Mouse (Mus musculus) spleen, embryonic (tissue): ENCODE measurements around the gene Kcng1.

Experiments used
- CTCF ChIA-PET: fragments of 350-600 bp; sonication (Branson Sonifier 250); formaldehyde crosslinking; loops from one replicate; lab custom pipeline; 2022; lab: Charles Lee

Kcng1 gene

DNA sequence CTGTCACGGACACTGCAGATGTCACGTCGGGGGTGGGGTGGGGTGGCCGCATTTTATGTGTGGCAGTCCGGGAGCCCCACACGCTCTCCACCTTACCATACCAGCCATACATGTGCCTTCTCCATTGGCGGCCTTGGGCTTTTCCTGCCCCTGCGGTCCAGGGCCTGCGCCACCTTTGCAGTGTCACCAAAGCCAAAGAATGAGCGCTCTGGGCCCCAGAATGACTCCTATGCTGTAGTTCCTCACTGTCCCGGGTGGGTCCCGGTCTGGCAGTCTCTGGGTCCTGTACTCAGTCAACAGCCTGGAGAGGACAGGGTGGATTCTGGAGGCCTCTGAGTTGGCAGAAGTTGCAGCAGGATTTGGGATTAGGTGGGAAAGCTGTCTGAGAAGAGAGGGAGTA lies at the start of gene Kcng1:
TSS of gene Kcng1 (minus strand) at position 155 of the 400 bp plus-strand sequence.
- CTCF ChIA-PET = no interaction called here

DNA sequence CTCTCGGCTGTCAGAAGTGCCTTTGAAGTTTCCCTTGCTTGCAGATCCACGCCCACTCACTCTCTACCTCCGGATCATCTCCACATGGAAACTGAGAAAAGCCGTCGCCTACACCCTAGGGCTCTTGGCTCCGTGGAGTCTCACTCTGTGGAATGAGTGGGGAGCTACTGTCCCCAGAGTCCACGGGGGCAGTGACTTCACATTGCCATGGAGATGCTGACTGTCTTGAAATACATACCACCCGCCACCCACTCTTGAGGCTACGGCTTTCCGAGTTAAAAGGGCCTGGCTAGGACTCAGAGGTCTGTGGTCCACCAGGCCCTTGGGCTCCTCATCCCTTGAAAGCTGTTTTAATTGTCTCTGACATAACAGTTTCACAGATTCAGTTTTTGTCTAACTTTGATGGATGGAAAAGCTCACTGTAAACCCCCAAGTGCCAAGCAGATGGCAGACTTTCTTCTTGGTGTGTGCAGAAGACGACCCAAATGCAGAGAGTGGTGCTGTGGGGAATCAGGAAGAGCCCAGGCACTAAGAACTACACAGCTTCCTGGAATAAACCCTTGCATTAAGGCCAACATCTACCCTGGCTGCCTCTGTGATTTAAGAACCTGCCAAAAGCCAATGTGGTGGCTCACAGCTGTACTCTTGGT lies 49.0 kb upstream of the Kcng1 start:
- CTCF ChIA-PET = no interaction called here

DNA sequence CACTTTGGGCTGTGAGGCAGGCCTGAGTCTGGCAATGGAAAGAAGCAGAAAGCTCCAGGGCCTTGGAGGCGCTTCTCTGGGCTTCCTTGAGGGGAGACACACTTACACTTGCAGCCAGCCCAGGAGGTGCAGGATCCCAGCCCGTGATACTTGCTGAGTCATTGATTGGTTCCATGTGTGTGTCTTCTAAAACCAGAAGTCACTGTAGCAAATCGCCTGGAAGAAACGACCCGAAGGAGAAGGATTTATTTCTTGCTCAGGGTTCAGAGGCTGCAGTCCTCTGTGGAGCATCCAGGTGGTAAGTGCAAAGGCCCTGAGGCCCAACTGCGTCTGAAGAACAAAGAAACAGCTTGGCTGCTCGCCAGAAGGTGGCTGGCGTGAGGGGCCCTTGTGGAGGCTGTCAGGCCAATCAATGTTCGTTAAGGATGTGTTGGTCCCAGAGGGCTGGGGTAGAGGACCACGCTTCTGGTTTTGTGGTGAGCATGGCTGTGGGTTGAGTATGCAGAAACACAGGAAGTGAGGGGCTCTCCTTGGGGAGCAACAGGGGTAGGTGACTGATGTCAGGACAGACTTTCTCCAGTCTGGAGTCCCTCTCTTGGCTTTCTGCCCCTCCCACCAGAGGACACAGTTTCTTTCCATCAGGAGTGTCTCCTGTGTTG lies 40.3 kb upstream of the Kcng1 start:
- CTCF ChIA-PET = no interaction called here

DNA sequence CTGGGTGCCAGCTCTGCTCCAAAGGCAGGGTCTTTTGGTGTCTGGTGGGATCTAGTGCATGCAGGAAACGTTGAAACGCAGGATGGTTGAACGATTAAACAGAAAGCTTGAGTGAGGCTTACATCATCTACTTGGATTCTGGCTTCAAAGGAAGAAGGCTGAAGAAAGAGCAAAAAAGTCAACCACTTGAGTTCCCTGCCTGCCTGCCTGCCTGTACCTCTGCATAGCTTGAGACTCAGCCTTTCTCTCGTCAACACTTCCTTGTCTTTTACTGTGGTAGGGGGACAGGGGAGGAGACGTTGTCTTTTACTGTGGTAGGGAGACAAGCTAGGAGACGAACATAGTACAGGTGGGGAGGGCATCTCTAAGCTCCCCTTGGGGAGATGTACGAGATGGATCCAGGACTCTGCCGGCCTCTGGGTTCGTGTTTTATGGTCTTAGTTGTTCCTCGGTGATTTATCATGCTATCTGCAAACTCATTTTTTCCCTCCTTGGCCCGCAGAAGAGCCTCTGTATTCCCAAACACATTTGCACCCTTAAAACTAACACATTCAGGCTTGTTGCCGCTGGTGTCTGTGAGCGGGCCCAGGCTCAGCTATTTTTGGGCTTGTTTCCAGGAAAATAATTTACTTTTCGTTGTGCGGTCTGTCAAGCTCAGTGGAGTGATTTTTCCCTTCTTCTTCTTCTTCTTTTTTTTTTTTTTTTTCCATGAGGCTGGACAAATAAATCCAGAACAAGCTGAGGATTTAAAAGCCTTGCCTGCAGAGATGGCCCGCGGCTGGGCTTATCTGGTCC lies 39.0 kb upstream of the Kcng1 start:
- CTCF ChIA-PET = no interaction called here

DNA sequence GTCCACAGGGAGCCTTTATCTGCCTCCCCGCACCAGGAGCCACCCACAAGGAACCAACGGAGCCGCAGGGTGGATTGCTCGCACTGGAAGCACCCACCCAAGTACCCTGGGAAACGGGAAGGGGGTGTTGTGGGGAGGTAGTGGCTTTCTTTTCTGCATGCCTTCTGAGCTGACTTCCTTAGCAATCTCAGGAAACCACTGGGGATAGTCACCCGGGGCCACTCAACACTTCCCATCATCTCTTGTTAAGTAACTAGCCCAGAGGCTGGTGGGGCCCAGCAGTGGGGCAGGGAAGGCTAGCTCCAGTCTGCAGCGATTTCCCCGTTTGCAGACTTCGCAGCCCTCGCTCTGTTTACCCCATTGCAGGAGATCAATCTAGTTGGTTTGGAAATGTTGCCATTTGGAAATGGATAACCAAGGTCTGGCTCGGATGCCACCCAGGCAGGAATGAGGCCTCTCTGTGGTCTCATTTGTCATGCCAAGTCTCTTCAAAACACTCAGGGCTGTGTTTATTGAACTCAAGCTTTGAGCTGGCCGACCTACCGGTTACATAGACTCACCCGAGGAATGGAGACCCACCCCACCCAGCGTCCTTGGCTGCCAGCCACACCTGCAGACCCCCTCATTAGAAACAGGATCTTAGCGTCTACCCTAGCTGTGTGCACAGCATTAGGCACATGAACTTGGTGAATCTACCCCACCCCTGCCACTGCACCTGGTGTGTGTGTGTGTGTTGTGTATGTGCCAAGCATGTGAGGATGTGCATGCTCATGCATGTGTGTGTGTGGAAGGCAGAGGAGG lies 33.3 kb upstream of the Kcng1 start:
- CTCF ChIA-PET = no interaction called here

DNA sequence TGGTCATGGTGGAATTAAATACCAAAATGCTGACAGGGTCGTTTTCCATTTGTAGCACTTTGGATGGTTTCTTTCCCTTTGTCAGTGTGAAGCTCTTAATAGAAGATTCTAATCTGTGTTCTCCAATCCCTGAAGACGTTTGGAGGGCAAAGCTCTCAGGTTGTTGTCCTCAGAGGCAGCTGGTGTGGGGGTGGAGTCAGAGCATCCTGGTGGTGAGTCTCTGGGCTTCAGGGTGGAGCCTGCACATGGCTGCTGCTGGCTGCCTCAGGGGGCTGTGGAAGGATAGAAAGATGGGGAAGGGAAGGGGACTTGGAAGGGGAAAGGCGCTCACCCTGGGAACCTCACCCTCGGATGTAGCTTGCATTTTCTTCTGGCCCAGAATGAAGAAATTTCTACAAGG lies 31.0 kb upstream of the Kcng1 start:
- CTCF ChIA-PET = interaction anchor here (0.8 kb wide), 1 partner anchor 12 kb away, joined by 3 read pairs; no protein-coding TSS in a partner anchor

DNA sequence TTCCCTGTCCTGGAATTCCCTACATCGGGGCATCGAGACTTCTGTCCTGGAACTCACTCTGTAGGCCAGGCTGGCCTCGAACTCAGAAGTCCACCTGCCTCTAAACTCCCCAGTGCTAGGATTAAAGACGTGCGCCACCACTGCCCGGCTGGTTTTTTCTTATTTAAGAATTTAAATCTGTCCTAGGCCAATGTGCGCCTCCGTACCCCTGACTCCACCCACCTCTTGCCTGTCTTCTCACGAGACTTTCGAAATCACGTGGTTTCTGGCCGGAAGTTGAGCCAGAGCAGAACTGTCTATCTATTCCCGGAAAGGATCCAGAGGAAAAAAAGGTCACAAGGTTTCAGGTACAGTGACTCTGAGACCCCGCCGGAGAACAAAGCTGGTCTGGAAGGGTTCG lies 29.5 kb upstream of the Kcng1 start:
- CTCF ChIA-PET = no interaction called here

DNA sequence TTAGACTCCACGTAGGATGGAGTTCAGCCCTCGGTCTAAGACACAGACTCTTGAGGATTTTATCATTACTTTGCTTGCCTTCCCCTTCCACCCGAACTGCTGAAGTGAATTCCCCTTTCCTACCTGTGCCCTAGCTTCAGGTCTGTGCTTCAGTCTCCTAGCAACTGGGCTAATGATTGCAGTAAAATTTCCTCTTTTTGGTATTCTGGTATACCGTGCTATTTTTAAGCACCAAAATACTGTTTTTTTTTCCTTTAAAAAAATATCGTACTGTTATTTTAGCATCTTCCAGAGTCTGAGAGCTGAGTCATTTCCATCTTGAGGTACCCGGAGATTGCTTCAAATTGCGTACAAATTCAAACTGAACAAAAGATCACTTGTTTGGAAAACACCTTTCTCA lies 27.4 kb upstream of the Kcng1 start:
- CTCF ChIA-PET = no interaction called here

DNA sequence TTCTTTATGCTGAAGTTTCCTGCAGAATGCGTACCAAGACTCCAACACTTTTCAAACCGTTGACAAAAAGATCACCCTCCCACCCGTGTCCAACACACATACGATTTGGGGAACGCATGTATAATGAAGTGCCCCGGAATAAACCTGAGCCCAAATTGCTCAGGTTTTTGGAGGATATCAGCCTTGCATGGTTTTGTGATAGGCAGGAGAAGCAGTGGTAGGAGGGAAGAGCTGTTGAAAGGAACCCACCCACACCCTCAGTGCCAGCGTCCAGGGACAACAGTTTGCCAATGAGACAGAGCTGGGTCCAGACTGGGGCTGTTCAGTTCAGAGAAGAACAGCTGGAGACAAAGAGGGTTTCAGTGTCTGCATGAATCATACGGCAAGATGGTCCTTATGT lies 18.1 kb upstream of the Kcng1 start:
- CTCF ChIA-PET = no interaction called here

DNA sequence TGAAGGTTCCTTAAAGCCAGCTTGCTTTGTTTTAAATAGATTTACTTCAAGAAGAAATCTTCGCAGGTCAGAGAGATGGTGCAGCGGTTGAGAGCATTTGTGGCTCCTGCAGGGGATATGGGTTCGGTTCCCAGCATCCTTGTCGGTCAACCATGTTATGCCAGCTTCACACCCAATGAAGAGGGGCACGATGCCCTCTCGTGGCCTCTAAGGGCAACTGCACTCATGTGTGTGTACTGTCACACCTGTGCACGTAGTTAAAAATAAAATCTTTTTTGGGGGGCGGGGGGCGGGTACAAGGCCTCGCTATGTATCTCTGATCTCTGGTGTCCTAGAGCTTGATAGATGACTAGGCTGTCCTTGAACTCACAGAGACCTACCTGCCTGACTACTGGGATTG lies 15.0 kb upstream of the Kcng1 start:
- CTCF ChIA-PET = no interaction called here

DNA sequence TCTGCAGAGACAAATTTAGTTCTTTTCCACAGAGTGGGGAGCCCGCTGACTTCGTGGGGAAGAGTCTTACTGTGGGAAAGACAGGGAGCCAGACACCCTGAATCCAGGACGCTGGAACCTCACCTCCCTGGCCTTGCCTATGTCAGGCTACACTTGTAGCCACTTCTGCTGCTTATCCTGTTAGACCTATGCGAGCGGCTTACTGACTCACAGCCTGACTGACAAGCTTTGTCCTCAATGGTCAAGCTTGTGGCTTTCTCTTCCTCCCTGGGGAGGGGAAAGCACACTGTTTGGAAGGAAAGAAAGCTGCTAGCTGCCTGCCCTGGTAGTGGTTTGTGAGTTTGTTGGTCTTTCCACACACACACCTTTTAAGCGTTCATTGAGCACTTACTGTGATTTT lies 11.0 kb upstream of the Kcng1 start:
- CTCF ChIA-PET = no interaction called here

DNA sequence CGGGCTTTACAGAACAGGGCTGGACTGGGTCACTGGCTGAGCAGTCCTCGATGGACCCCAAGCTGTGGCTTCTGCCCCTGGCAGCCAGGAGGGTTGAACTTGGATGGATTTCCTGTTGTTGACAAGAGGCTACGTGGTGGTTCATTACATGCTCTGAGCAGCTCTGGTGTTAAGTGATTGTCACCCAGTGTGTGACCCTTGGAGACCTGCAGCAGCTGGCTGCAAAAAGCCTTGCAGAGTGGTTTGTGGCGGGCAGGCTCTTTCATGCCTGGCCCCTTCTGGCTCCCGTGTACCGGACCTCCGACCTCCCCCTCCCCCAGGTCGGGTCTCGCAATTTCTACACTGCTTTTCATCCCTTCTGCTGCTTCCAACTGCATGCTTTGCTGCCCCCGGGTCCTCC lies 10.5 kb upstream of the Kcng1 start:
- CTCF ChIA-PET = no interaction called here

DNA sequence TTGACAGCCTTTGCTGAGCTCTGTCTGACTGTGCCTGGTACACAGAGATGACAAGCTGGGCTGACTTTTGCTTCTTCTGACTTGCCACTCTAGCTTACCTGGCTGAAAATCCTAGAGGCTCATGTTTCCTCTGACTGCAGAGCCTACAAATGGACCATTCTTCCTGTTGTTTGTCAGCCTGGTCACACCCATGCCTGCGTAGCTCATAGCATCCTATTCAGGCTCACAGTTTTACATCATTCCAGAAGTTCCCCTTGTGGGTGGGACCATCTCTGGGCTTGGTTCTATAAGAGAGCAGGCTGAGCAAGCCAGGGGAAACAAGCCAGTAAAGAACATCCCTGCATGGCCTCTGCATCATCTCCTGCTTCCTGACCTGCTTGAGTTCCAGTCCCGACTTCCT lies 8.3 kb upstream of the Kcng1 start:
- CTCF ChIA-PET = no interaction called here

DNA sequence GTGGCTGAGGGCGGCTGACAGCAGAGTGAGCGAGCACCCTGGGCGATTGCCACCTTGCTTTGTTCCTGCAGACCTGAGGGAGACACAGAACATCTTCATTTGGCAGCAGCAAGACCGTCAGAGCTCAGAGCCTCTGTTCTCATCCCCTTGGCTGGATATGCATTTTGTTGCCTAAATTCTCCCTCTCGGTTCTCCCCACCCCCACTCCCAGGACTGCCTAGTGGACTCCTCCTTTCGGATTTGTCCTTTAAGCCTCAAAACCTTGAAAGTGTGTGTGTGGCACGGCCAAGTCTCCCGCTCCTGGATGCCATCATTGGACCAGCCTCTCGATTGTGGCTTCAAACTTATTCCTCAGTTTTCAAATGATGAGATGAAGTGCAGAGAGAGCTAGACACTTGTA lies 7.5 kb upstream of the Kcng1 start:
- CTCF ChIA-PET = no interaction called here

DNA sequence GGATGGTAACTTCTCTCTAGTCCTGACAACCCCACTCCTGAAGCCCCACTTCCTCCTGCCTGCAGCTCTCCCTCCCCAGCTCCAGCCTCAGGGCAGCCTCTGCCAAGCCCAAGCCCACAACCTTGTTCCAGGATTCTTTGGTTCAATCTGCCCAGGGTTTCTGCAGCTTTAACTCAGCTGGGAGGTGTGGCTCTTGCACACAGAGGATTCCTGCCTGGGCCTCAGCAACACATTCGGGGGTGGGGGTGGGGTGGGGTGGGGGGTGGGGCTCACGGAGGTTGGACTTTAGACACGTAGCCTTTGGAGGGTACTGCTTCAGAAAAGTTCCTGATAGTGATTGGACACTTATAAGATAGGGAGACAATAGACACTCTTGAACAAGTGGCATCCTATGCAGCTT lies 5.5 kb upstream of the Kcng1 start:
- CTCF ChIA-PET = no interaction called here

DNA sequence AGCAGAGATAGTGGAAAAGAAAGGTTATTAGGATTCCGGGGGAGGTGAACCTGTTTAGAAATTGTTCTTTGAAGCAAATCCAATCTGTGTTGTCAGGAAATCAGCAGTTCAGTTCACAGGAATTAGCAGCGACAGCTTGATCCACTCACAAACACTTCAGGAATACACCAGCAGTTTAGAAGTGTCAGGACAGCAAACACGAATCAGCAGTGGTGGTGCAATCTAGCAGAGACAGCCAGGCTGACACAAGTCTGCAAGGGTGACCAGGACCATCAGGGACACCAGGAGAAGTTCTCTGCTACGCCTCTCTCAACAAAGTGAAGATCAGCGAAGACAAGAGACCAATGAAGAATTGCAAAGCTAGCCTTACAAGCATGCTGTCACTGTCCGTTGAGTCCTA lies 3.6 kb upstream of the Kcng1 start:
- CTCF ChIA-PET = no interaction called here

DNA sequence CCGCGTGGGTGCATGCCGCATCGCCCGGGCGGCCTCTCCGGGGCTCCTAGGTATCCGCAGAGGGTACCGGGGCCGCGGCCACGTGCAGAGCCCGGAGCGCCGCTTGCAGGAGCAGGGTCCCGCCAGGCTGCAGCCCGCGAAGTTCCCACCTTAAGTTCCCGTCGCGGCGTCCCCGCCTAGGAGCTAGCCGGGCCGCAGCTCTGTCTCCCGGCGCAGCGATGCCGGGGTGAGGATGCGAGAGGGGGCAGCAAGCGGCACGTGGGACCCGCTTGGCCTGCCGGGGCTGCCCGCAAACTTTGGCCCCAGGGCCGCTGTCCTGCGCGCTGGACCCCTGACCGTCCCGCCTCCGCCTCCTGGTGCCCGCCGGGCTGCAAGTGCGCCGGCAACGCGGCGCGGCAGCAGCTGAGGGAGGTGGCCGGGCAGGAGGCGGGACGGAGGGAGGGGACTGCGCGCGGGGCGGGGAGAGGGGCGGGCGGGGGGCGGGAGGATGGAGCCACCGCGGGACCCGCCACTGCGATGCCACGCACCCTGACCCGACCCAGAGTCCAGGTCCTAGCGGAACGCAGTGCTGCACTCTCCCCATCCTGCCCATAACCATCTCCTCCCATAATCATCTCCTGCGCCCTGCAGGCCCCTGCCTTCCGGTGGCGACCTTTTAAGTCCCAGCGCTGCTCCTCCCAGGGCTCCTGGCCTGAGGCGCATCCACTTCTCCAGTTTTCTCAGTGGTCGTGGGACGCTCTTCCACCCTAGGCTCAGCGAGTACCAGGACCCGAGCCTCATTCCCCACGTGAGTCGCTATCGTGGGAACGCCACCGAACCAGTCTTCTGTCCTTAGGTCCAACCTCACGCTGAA lies 581 bp downstream of the Kcng1 start:
- CTCF ChIA-PET = no interaction called here

DNA sequence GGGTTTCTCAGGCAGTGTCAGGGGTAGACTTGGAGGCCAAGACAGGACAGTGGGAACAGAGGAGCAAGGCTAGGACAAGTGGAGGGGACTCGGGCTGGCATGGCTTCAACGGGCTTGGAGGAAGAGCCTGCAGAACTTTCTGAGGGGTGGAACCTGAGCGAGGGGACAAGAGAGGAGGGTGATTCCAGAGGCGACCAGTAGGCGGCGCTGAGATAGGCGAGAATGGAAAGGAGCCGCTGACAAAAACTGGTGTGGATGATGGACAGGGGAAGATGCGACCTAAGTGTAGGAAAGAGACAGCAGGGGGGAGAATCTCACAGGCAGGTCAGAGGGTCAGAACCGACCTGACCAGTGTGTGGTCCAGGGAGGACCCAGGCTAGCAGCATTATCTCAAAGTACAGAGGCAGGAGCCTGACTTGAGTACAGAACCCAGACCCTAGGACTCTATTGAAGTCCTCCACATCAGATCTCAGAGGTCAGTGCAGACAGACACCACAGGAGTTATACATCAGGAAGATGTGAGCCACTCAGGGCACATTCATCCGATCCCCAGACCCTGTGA lies 7.1 kb downstream of the Kcng1 start:
- CTCF ChIA-PET = interaction anchor here (0.6 kb wide), 1 partner anchor 26 kb away, joined by 7 read pairs; no protein-coding TSS in a partner anchor

DNA sequence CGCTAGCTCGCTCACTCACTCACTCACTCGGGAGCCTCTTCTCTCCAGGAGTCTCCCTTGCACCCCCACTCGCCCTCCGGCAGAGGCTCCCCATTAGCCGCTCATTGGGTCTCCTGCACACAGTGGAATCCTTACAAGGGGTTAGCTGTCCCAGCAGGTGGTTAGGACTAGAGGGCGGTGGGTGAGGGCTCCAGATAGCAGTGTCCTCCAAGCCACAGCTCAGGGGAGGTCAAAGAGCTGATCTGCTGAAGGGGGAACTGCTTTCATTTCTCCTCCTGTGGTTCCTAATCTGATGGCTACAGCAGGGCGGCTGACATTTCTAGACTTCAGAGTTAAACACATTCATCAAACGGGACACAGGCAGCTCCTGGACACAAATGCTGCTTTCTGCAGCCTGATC lies 8.1 kb downstream of the Kcng1 start:
- CTCF ChIA-PET = interaction anchor here (0.6 kb wide), 2 partner anchors 167 to 294 kb away, joined by 3 read pairs; no protein-coding TSS in a partner anchor

DNA sequence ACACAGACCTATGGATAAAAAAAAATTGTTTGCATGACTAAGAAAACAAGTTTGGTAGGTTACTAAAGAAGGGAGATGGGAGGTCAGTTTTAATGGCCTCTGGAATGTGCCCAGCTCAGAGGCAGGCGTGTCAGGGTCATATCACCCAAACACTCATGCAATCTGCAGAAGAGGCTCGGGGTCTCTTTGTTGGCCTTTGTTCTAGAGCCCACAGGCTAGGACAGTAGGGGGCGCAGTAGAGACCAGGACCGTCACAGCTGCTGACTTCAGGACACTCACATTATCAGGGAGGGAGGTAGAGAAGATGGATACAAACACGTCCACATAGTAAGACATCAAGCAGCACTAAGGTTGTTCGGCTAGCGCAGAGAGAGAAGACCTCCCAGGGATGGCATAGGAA lies 13.5 kb downstream of the Kcng1 start:
- CTCF ChIA-PET = no interaction called here

DNA sequence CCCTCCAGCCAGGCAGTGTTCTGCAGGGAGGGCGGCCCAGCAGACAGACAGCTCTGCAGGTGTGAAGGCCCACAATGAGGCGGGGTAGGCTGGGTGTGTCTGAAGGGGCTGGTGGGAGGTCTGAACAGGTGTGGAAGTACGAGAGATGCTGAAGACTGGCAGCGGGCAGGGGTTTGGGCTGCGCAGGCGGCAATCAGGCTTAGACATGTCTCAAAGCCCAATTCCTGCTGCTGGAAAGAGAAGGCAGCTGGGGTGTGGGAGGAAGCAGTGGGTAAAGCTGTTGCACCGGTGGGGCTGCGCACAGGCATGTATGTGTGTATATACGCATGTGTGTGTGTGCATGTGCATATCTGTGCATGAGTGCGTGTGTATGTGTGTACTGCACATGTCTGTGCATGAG lies 20.6 kb downstream of the Kcng1 start:
- CTCF ChIA-PET = no interaction called here
